Mouse (Mus musculus) intestine, embryonic 14.5 days (tissue): ENCODE measurements around the gene Myl9. TPM values are rescaled to one million over a fixed set of nuclear protein-coding genes. Genes with fewer than 3 reads are reported as not detected.

Experiments
- ATAC-seq: fragments of 200-750 bp; cut with Nextera tagmentation; replicated peaks from 2 replicates; pipeline ENCODE4 v1.8.0; 2017; ENCODE audit warnings: low read depth, moderate number of reproducible peaks, moderate TSS enrichment, moderate library complexity; ENCODE audit not compliant: low FRiP score, low TSS enrichment
- DNase-seq: peaks from one replicate; pipeline ENCODE4 v3.0.0-alpha.2; 2018; ENCODE audit warnings: low spot score
- H3K27ac ChIP-seq: fragments of 300-500 bp; sonication (generic); 2 replicates; pipeline ENCODE4 v1.5.1; 2014; ENCODE audit warnings: low read depth, mild to moderate bottlenecking, control low read depth
- H3K27me3 ChIP-seq: fragments of 300-500 bp; sonication (generic); replicated peaks from 2 replicates; pipeline ENCODE4 v1.6.1; 2014; ENCODE audit warnings: low read length, control low read depth; ENCODE audit not compliant: control insufficient read depth, insufficient read depth
- H3K36me3 ChIP-seq: fragments of 300-500 bp; sonication (generic); 2 replicates; pipeline ENCODE4 v1.6.1; 2014; ENCODE audit warnings: low read length, control low read depth; ENCODE audit not compliant: control insufficient read depth, insufficient read depth
- H3K4me1 ChIP-seq: fragments of 300-500 bp; sonication (generic); replicated peaks from 2 replicates; pipeline ENCODE4 v1.6.1; 2014; ENCODE audit warnings: low read length, control low read depth, mixed read lengths; ENCODE audit not compliant: control insufficient read depth, insufficient read depth
- H3K4me2 ChIP-seq: fragments of 300-500 bp; sonication (generic); 2 replicates; pipeline ENCODE4 v1.6.1; 2014; ENCODE audit warnings: low read length
- H3K4me3 ChIP-seq: fragments of 300-500 bp; sonication (generic); 2 replicates; pipeline ENCODE4 v1.5.1; 2014; ENCODE audit warnings: low read depth, low read length, control low read depth, mixed read lengths
- H3K9ac ChIP-seq: fragments of 300-500 bp; sonication (generic); 2 replicates; pipeline ENCODE4 v1.6.1; 2014; ENCODE audit warnings: mild to moderate bottlenecking, low read length
- H3K9me3 ChIP-seq: fragments of 300-500 bp; sonication (generic); 2 replicates; pipeline ENCODE4 v1.6.1; 2016; ENCODE audit warnings: low read length, control low read depth; ENCODE audit not compliant: control insufficient read depth
- WGBS: fragments of 180-500 bp; shearing (Covaris S2); extraction: QIAGEN DNeasy Blood & Tissue Kit; methylation state at CpG from one replicate; pipeline ENCODE4 v1.1.7; 2014; 5-methylcytosine and 5-hydroxymethylcytosine counted together
- polyA plus RNA-seq: library from polyadenylated mRNA; unstranded; fragments of >200 nt; fragmentation: Nextera tagmentation; extraction: Ambion mirVana; gene quantifications from 2 replicates; pipeline ENCODE4 v1.2.1, GENCODE M21; 2014

Myl9 gene
- polyA plus RNA-seq, 1 experiment from 2014 or later: 1,449 TPM

DNA sequence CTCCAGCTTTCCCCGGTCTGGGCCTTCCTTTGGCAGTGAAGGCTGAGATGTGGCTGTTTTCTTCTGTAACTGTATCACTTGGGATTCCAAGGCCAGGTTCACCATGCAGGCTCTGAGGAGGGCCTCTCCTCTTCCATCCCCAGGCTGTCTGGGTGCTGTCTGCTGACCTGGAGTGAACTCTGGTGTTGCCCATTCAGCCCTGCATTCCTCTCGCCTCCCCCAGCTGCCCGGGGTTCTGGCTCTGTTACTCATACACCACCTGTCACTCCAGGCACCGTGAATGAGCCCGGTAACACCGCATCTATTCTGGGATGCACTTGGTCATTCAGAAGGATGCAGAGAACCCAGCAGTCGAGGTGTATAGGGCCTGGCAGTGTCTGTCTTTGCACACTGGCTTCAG, 38.4 kb upstream of the Myl9 start:
- no peak for ATAC-seq
- Histone ChIP-seq H3K9me3 (no peaks in the 10 kb centered on the region), H3K4me3 (no peak overlapping the region), H3K9ac (no peak overlapping the region), H3K4me2 (no peak overlapping the region), H3K27me3 (no peaks in the 10 kb centered on the region), H3K4me1 (peaks cover 23% of the 10 kb centered on the region), H3K36me3 (no peaks in the 10 kb centered on the region), H3K27ac (no peak overlapping the region)
- no peak for DNase-seq
- WGBS: 30% methylated on average over 7 of the region's 7 CpGs

DNA sequence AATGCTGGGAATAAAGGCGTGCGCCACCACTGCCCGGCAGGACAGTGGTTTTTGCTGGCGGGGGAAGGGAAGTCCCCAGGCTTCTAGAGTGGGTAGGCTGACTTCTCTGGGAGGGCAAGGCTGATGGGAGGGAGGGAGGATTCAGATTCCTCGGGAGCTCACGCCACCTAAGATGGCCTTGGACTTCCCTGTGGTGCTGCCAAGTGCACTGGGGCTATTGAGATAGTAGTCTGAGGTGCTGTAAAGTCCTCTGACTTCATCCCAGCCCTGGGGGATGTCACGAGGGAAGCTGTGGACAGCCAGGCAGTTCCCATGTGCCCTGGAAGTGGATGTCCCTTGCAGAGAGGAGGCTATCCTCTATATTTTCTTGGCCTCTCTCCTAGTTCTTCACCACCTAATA, 37.2 kb upstream of the Myl9 start:
- Histone ChIP-seq H3K27ac (no peak overlapping the region), H3K4me2 (no peak overlapping the region), H3K9ac (no peak overlapping the region), H3K4me3 (no peak overlapping the region), H3K36me3 (no peaks in the 10 kb centered on the region), H3K4me1 (peaks cover 22% of the 10 kb centered on the region), H3K9me3 (no peaks in the 10 kb centered on the region), H3K27me3 (no peaks in the 10 kb centered on the region)
- DNase-seq (no peak), ATAC-seq (no peak)
- 69% methylated on average over 7 of the region's 7 CpGs for WGBS

DNA sequence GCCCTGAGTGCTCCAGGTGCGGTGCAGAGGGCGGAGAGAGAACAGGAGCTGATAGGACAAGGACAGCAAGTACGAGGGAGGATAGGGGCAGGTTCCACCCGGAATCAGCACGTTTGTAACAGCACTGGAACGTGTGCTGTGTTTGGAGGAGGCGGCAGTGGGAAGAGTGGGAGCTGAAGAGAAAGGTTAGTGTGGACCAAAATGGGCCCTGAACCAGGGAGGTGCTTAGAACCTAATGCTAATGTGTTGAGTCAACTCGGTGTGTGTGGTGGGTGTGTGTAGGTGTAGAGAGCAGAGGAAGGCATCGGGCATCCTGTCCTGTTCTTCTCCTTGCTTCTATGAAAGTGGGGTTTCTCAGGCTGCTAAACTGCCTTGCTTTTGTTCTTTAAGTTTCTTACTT, 34.0 kb upstream of the Myl9 start:
- Histone ChIP-seq H3K9me3 (no peaks in the 10 kb centered on the region), H3K27me3 (no peaks in the 10 kb centered on the region), H3K27ac (no peak overlapping the region), H3K4me1 (peaks cover 13% of the 10 kb centered on the region), H3K36me3 (peaks cover 9% of the 10 kb centered on the region), H3K9ac (no peak overlapping the region), H3K4me2 (no peak overlapping the region), H3K4me3 (no peak overlapping the region)
- no peak for DNase-seq
- ATAC-seq: no peak
- 76% methylated on average over 9 of the region's 9 CpGs for WGBS

DNA sequence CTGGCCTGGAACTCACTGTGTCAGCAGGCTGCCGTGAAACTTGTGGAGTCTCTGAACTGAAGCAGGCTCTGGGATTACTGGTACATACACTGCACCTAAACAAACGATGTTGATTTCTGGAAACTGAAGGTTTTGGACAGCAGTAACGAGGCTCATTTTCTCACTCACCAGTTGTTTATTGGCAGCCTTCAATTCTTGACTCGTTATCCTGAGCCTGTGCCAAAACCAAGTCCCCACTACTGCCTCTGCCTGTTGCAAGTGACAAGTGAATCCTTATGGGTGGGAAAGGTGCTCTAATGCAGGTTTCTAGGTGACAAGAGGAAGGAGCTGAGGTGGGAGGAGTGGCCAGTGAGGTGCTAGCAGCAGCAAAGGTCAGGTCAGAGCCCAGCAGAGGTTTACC, 33.2 kb upstream of the Myl9 start:
- DNase-seq: no peak
- Histone ChIP-seq H3K36me3 (peaks cover 16% of the 10 kb centered on the region), H3K9ac (no peak overlapping the region), H3K4me3 (no peak overlapping the region), H3K27me3 (no peaks in the 10 kb centered on the region), H3K9me3 (no peaks in the 10 kb centered on the region), H3K4me1 (peaks cover 10% of the 10 kb centered on the region; the same call in 1 of the 2 replicates), H3K27ac (no peak overlapping the region), H3K4me2 (no peak overlapping the region)
- 51% methylated on average over 4 of the region's 4 CpGs for WGBS
- no peak for ATAC-seq

DNA sequence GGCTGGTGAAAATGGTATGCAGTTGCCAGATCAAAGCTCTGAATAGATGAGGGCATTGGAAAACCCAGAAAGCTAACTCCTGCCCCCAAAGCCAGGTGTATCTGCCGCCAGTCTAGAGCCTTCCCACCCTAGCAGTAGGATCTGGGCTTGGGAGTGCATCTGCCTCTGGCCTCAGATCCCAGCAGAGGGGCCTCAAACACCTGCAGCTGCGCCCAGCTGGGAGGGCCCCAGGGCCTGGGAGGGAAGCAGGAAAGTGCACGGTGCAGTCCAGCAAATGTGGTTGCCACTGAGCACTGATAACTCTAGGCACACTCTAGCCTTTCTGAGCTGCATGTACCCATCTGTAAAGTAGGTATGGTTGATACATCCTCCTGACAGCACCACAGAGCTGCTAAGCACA, 32.0 kb upstream of the Myl9 start:
- ATAC-seq: no peak
- WGBS: 62% methylated on average over 3 of the region's 3 CpGs

DNA sequence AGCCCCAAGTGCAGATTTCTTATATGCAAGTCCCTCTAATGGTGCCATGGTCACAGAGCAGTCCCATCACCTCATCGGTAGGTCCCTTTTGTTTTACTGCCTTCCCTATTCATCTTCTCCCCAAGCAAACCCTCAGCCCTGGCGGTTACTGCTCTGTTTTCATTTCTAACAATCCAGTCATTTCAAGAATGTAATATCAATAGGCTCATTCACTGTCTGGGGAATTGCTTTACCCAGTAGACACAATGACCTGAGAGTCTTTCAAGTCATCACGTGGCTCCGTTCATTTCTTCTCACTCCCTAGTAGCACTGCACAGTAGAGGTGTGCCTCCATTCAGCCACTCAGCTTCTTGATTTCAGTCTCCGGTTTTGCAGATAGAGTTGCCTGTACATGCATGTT, 30.8 kb upstream of the Myl9 start:
- no peak overlapping the region for H3K27ac ChIP-seq
- WGBS: 93% methylated on average over 5 of the region's 5 CpGs
- H3K4me2 ChIP-seq: no peak overlapping the region
- H3K9ac ChIP-seq: no peak overlapping the region
- H3K4me3 ChIP-seq: no peak overlapping the region
- no peak for ATAC-seq
- H3K36me3 ChIP-seq: peaks cover 40% of the 10 kb centered on the region
- no peaks in the 10 kb centered on the region for H3K9me3 ChIP-seq
- H3K27me3 ChIP-seq: no peaks in the 10 kb centered on the region
- H3K4me1 ChIP-seq: peaks cover 10% of the 10 kb centered on the region; the same call in 1 of the 2 replicates
- no peak for DNase-seq

More for the DNA sequence above, 32.0 kb upstream of the Myl9 start:
- Histone ChIP-seq H3K4me2 (no peak overlapping the region), H3K4me3 (no peak overlapping the region), H3K36me3 (peaks cover 28% of the 10 kb centered on the region), H3K27ac (no peak overlapping the region), H3K9me3 (no peaks in the 10 kb centered on the region), H3K9ac (no peak overlapping the region), H3K27me3 (no peaks in the 10 kb centered on the region), H3K4me1 (peaks cover 10% of the 10 kb centered on the region; the same call in 1 of the 2 replicates)
- DNase-seq: no peak

DNA sequence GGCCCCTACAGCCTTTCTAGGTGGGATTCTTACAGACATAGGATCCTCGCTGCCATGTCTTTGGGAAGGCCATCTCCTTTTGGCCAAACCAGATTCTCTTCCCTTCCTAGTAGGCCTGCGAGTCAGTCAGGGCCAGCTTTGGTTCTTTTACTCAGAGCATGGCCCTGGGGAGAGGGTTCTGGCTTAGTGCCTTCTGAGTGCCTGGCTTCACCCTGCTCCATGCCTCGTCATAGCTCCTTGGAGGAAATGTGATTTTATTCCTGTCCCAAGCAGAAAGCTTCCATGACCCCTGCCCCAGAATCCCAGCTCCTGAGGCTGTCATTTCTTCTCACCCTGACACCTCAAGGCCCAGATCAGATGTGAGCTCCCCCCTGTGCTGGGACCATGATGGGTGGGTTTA, 27.9 kb upstream of the Myl9 start:
- no peak overlapping the region for H3K27ac ChIP-seq
- ATAC-seq (no peak), DNase-seq (no peak)
- H3K27me3 ChIP-seq: no peaks in the 10 kb centered on the region
- 89% methylated on average over 3 of the region's 3 CpGs for WGBS
- H3K9me3 ChIP-seq: no peaks in the 10 kb centered on the region
- H3K36me3 ChIP-seq: peaks cover 63% of the 10 kb centered on the region
- 0 out of 2 replicates have a peak, but pooled peaks cover 3% of the 10 kb centered on the region for H3K4me1 ChIP-seq
- no peak overlapping the region for H3K4me2 ChIP-seq
- H3K9ac ChIP-seq: no peak overlapping the region
- H3K4me3 ChIP-seq: no peak overlapping the region

DNA sequence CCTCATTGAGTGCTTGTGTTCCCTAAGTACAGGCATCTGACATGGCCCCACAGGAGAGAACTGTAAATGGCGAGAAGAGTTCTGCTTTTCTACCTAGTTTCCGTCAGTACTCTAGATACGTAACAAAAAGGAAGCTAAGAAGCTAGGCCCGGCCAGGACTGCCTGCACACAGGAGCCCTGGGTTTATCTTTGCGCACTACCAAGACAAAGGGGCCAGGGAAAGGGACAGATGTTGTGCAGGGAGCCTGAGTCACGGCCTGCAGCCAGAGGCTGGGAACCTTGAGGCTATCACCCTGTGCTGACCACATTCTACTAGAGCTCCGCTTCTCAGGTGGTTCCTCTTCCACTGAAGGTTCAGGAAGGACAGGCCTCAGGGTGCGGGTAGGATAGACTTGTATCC, 25.5 kb upstream of the Myl9 start:
- DNase-seq (no peak), ATAC-seq (no peak)
- Histone ChIP-seq H3K4me1 (no peaks in the 10 kb centered on the region), H3K27me3 (no peaks in the 10 kb centered on the region), H3K36me3 (peaks cover 81% of the 10 kb centered on the region), H3K9me3 (no peaks in the 10 kb centered on the region), H3K4me3 (no peak overlapping the region), H3K27ac (no peak overlapping the region), H3K9ac (no peak overlapping the region), H3K4me2 (no peak overlapping the region)
- 91% methylated on average over 8 of the region's 8 CpGs for WGBS

DNA sequence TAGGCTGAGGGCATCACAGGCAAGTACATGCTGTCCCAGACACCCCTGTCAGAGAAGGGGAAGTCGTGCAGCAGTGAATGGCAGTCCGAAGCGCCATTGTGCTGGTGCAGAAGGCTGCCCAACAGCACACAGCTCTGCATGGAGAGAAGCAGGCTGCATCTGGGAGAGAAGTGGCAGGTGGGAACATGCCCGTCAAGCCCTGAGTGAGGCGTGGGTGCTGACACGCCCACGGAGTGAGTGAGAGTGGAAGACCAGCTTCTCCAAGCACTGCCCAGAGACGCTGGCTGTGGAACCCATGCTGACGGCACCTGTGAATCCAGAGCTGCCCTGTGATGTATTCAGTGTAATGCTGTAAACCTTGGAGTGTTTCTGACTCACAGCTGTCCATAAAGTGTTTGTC, 18.3 kb upstream of the Myl9 start:
- 98% methylated on average over 9 of the region's 9 CpGs for WGBS
- peaks cover 73% of the 10 kb centered on the region for H3K36me3 ChIP-seq

More for the DNA sequence above, 18.3 kb upstream of the Myl9 start:
- H3K4me3 ChIP-seq: no peak overlapping the region
- no peak overlapping the region for H3K9ac ChIP-seq
- H3K4me2 ChIP-seq: no peak overlapping the region
- ATAC-seq (no peak), DNase-seq (no peak)
- H3K27me3 ChIP-seq: no peaks in the 10 kb centered on the region
- peaks cover 9% of the 10 kb centered on the region for H3K9me3 ChIP-seq
- H3K4me1 ChIP-seq: no peaks in the 10 kb centered on the region
- no peak overlapping the region for H3K27ac ChIP-seq
